Comparison of ENCODE assay signal across 22 mouse cellular contexts in the genomic region with DNA sequence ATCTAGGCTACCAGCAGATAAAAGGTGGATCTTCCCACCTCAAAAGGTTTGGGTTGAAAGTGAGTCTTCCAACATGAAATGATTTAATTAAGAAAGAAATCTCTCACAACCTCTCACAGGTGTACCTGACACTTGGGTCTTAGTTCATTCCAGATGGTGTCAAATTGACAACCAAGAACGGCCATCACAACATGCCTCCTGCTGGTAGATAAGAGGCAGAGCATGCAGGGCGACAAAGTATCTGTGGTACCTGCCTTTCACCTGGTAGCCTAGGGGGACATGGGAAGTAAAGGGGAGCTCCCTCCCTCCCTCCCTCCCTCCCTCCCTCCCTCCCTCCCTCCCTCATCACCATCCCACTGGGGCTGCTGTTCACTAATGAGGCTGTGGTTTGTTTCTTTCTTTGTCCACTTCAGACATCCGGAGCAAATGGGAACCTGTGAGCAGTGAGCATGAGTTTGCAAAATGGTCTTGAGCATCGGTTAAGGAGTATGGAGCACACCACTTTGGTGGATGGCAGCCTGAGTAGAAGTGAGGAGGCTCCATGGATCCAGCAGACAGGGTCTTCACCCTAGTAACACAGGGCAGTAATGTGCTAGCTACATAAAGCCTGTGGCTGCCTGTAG. TPM values are rescaled to one million over a fixed set of nuclear protein-coding genes. Genes with fewer than 3 reads are reported as not detected.
DNase-seq lines count a peak whose midpoint lies in the region; ATAC-seq and TF ChIP-seq lines count a peak whose summit lies in the region.
"Had no signal": no experiment of that assay in that cellular context is flagged by ENCODE, and none has a peak within 500 bp of the region (broad histone marks: within the 10 kb centered on the region; RNA-seq: fewer than 3 reads in every experiment).

No protein-coding gene starts in this region.

- H3K4me3 ChIP-seq in intestine, postnatal 0 days (ENCODE audit: low read depth, low read length): no peak overlapping the region
- no peak overlapping the region for H3K4me3 ChIP-seq in intestine, embryonic 16.5 days (ENCODE audit: low read length)
- no peak overlapping the region for H3K4me3 ChIP-seq in lung, postnatal 0 days (ENCODE audit: low read depth, low read length)
- H3K4me3 ChIP-seq in lung, adult 2 months (replicated peaks; ENCODE audit: extremely low read depth, low read depth, low read length): no peak overlapping the region
- H3K4me3 ChIP-seq: forebrain, embryonic 12.5 days; hindbrain, embryonic 12.5 days; limb, embryonic 15.5 days; midbrain, embryonic 10.5 days; neural tube, embryonic 12.5 days had no signal

- H3K9ac ChIP-seq in intestine, postnatal 0 days (ENCODE audit: low read depth, low read length): no peak overlapping the region
- no peak overlapping the region for H3K9ac ChIP-seq in intestine, embryonic 16.5 days (ENCODE audit: low read depth, low read length)
- H3K9ac ChIP-seq in lung, postnatal 0 days (replicated peaks; ENCODE audit: low read depth): no peak overlapping the region
- H3K9ac ChIP-seq: forebrain, embryonic 12.5 days; hindbrain, embryonic 12.5 days; limb, embryonic 15.5 days; liver, postnatal 0 days; neural tube, embryonic 12.5 days had no signal

- TF ChIP-seq POLR2A in lung, adult 2 months (IDR thresholded peaks at IDR 0.05; ENCODE audit: borderline replicate concordance, extremely low read depth, low read depth, low read length): no peak
- no peak for TF ChIP-seq POLR2A in brain, embryonic 14.5 days (IDR thresholded peaks at IDR 0.05; ENCODE audit: borderline replicate concordance, extremely low read depth, insufficient read depth, insufficient read length, poor library complexity, severe bottlenecking)

- WGBS in intestine, postnatal 0 days: 60% methylated on average over 4 of the region's 4 CpGs
- whole genome bisulfite sequencing in intestine, embryonic 16.5 days: 61% methylated on average over 4 of the region's 4 CpGs
- 55% methylated on average over 4 of the region's 4 CpGs for WGBS in lung, postnatal 0 days
- 54% methylated on average over 4 of the region's 4 CpGs for WGBS in lung, adult 2 months

- DNase-seq in lung, postnatal 0 days (ENCODE audit: low spot score): no peak
- no peak for DNase-seq in lung, adult 2 months
- no peak for DNase-seq in brain, embryonic 14.5 days (ENCODE audit: low read depth)
- DNase-seq in thymus, adult 18-20 months: no peak
- DNase-seq in adrenal gland, adult 2 months: no peak
- DNase-seq: adrenal gland, postnatal 36 days; cerebellum, adult 18-20 months; cerebellum, postnatal 36 days; gastrocnemius, postnatal 25 days; kidney, adult 9 months; liver, postnatal 0 days; lung, postnatal 4 days; right cerebral cortex, adult 18-20 months; thymus, postnatal 25 days had no signal

- H3K36me3 ChIP-seq in intestine, postnatal 0 days (ENCODE audit: control insufficient read depth, insufficient read depth): no peaks in the 10 kb centered on the region
- no peaks in the 10 kb centered on the region for H3K36me3 ChIP-seq in intestine, embryonic 16.5 days (ENCODE audit: control insufficient read depth, insufficient read depth, low read length)
- H3K36me3 ChIP-seq in lung, postnatal 0 days (ENCODE audit: insufficient read depth, low read length): no peaks in the 10 kb centered on the region
- H3K36me3 ChIP-seq: forebrain, embryonic 12.5 days; hindbrain, embryonic 12.5 days; limb, embryonic 15.5 days; midbrain, embryonic 10.5 days; neural tube, embryonic 12.5 days had no signal

- H3K4me2 ChIP-seq in intestine, postnatal 0 days (replicated peaks; ENCODE audit: low read depth): no peak overlapping the region
- no peak overlapping the region for H3K4me2 ChIP-seq in intestine, embryonic 16.5 days (ENCODE audit: low read depth, low read length)
- H3K4me2 ChIP-seq in lung, postnatal 0 days (replicated peaks; ENCODE audit: low read depth, low read length): no peak overlapping the region
- H3K4me2 ChIP-seq: forebrain, embryonic 12.5 days; hindbrain, embryonic 12.5 days; limb, embryonic 15.5 days; neural tube, embryonic 12.5 days had no signal

- no peak for TF ChIP-seq EP300 in lung, postnatal 0 days (IDR thresholded peaks at IDR 0.05)

- 0 out of 2 replicates have a peak, but pooled peaks have one; percentile 23 for TF ChIP-seq CTCF in intestine, postnatal 0 days (IDR thresholded peaks at IDR 0.05; ENCODE audit: low read depth)
- peak; percentile 13; the same call in 1 of the 2 replicates for TF ChIP-seq CTCF in lung, postnatal 0 days (IDR thresholded peaks at IDR 0.05)
- no peak for TF ChIP-seq CTCF in lung, adult 2 months (IDR thresholded peaks at IDR 0.05; ENCODE audit: insufficient read depth, low read length)
- peak; percentile 19; the same call in 1 of the 2 replicates for TF ChIP-seq CTCF in brain, embryonic 14.5 days (IDR thresholded peaks at IDR 0.05; ENCODE audit: borderline replicate concordance, extremely low read depth, insufficient read depth, insufficient read length)

- H3K27ac ChIP-seq in intestine, postnatal 0 days (ENCODE audit: low read depth, low read length): no peak overlapping the region
- H3K27ac ChIP-seq in intestine, embryonic 16.5 days (ENCODE audit: low read length): no peak overlapping the region
- H3K27ac ChIP-seq in lung, postnatal 0 days (ENCODE audit: low read length): no peak overlapping the region
- H3K27ac ChIP-seq: forebrain, embryonic 12.5 days; hindbrain, embryonic 12.5 days; limb, embryonic 15.5 days; midbrain, embryonic 10.5 days; neural tube, embryonic 12.5 days had no signal

- no peak for ATAC-seq in intestine, postnatal 0 days
- no peak for ATAC-seq in intestine, embryonic 16.5 days
- ATAC-seq in lung, postnatal 0 days: no peak
- ATAC-seq: liver, postnatal 0 days had no signal

- no peaks in the 10 kb centered on the region for H3K27me3 ChIP-seq in intestine, postnatal 0 days (replicated peaks; ENCODE audit: control insufficient read depth, insufficient read depth, low read length)
- no peaks in the 10 kb centered on the region for H3K27me3 ChIP-seq in intestine, embryonic 16.5 days (replicated peaks; ENCODE audit: control insufficient read depth, insufficient read depth, low read length)
- H3K27me3 ChIP-seq in lung, postnatal 0 days (replicated peaks; ENCODE audit: insufficient read depth, low read length): no peaks in the 10 kb centered on the region; the same call in 1 of the 2 replicates
- H3K27me3 ChIP-seq: forebrain, embryonic 12.5 days; hindbrain, embryonic 12.5 days; limb, embryonic 15.5 days; neural tube, embryonic 12.5 days had no signal

- H3K9me3 ChIP-seq in intestine, postnatal 0 days (ENCODE audit: control insufficient read depth): no peaks in the 10 kb centered on the region
- H3K9me3 ChIP-seq in intestine, embryonic 16.5 days (ENCODE audit: control insufficient read depth, low read length): no peaks in the 10 kb centered on the region
- H3K9me3 ChIP-seq in lung, postnatal 0 days (ENCODE audit: low read length): no peaks in the 10 kb centered on the region
- H3K9me3 ChIP-seq: forebrain, embryonic 12.5 days; hindbrain, embryonic 12.5 days; limb, embryonic 15.5 days; midbrain, embryonic 10.5 days; neural tube, embryonic 12.5 days had no signal

- H3K4me1 ChIP-seq in intestine, postnatal 0 days (replicated peaks; ENCODE audit: control insufficient read depth, insufficient read depth, low read length): no peaks in the 10 kb centered on the region
- no peaks in the 10 kb centered on the region for H3K4me1 ChIP-seq in intestine, embryonic 16.5 days (ENCODE audit: control insufficient read depth, insufficient read depth, low read length)
- no peaks in the 10 kb centered on the region for H3K4me1 ChIP-seq in lung, postnatal 0 days (ENCODE audit: insufficient read depth, low read depth, low read length)
- no peaks in the 10 kb centered on the region for H3K4me1 ChIP-seq in lung, adult 2 months (ENCODE audit: control insufficient read depth, insufficient read depth, low read length)
- H3K4me1 ChIP-seq: hindbrain, embryonic 12.5 days; limb, embryonic 15.5 days; neural tube, embryonic 12.5 days had no signal

RNA-seq across cellular contexts. Expression of gene Kcnd3, which starts 11.1 kb away (rescaled TPM):
- polyA plus RNA-seq in intestine, postnatal 0 days (2015; fragmentation: Nextera tagmentation; extraction: Ambion mirVana): 1.1 TPM in 2 replicates
- 2.7 and 3.1 TPM in 2 replicates for polyA plus RNA-seq in intestine, embryonic 16.5 days (2015; fragmentation: Nextera tagmentation; extraction: Ambion mirVana)
- 0.13 TPM in 2 replicates for polyA plus RNA-seq in lung, postnatal 0 days (2015; fragmentation: Nextera tagmentation; extraction: Ambion mirVana)
- polyA plus RNA-seq in lung, adult 2 months (2012; rRNA removed): 1.6 and 1.7 TPM in 2 replicates
- 19.2 and 32.0 TPM in 2 replicates for polyA plus RNA-seq in brain, embryonic 14.5 days (2012; rRNA removed)
- 1 to 10 TPM; 4.1 to 9.5 TPM for total RNA-seq in adrenal gland, adult 2 months (2021)
- 2.3 and 3.5 TPM in 2 replicates for polyA plus RNA-seq in adrenal gland, adult 2 months (2012; rRNA removed)
- total RNA-seq: monocyte, adult 5-6 weeks had no signal
